Mouse (Mus musculus) lung, embryonic 16.5 days (tissue): Measurements from ENCODE around the gene Ankrd11. TPM values are rescaled to one million over a fixed set of nuclear protein-coding genes. Genes with fewer than 3 reads are reported as not detected.

Experiments used
- ATAC-seq: fragments of 200-750 bp; cut with Nextera tagmentation; 2 replicates; pipeline ENCODE4 v1.8.0; 2017; ENCODE audit warnings: low read depth, mild to moderate bottlenecking, moderate library complexity
- H3K27ac ChIP-seq: fragments of 300-500 bp; sonication (generic); 2 replicates; pipeline ENCODE4 v1.5.1; 2014; ENCODE audit warnings: mild to moderate bottlenecking, control low read depth, low read length
- H3K27me3 ChIP-seq: fragments of 300-500 bp; sonication (generic); 2 replicates; pipeline ENCODE4 v1.6.1; 2014; ENCODE audit warnings: low read depth, low read length, mixed read lengths; ENCODE audit not compliant: control insufficient read depth, insufficient read depth
- H3K36me3 ChIP-seq: fragments of 300-500 bp; sonication (generic); 2 replicates; pipeline ENCODE4 v1.6.1; 2014; ENCODE audit warnings: low read length; ENCODE audit not compliant: control insufficient read depth, insufficient read depth
- H3K4me1 ChIP-seq: fragments of 300-500 bp; sonication (generic); replicated peaks from 2 replicates; pipeline ENCODE4 v1.6.1; 2014; ENCODE audit warnings: low read length, mixed read lengths; ENCODE audit not compliant: control insufficient read depth, insufficient read depth
- H3K4me2 ChIP-seq: fragments of 300-500 bp; sonication (generic); 2 replicates; pipeline ENCODE4 v1.6.1; 2014; ENCODE audit warnings: low read depth, low read length, control low read depth
- H3K4me3 ChIP-seq: fragments of 300-500 bp; sonication (generic); 2 replicates; pipeline ENCODE4 v1.5.1; 2014; ENCODE audit warnings: mild to moderate bottlenecking, low read length, control low read depth
- H3K9ac ChIP-seq: fragments of 300-500 bp; sonication (generic); 2 replicates; pipeline ENCODE4 v1.6.1; 2014; ENCODE audit warnings: low read length, control low read depth
- H3K9me3 ChIP-seq: fragments of 300-500 bp; sonication (generic); 2 replicates; pipeline ENCODE4 v1.6.1; 2016; ENCODE audit warnings: low read length; ENCODE audit not compliant: control insufficient read depth
- whole genome bisulfite sequencing: fragments of 180-500 bp; shearing (Covaris S2); extraction: QIAGEN DNeasy Blood & Tissue Kit; methylation state at CpG from one replicate; pipeline ENCODE4 v1.1.7; 2014; 5-methylcytosine and 5-hydroxymethylcytosine counted together
- polyA plus RNA-seq: library from polyadenylated mRNA; unstranded; fragments of >200 nt; fragmentation: Nextera tagmentation; extraction: Ambion mirVana; gene quantifications from 2 replicates; pipeline ENCODE4 v1.2.1, GENCODE M21; 2015

The Ankrd11 gene
- polyA plus RNA-seq, 1 experiment from 2014 or later, result 23.9 TPM

- Histone ChIP-seq H3K27me3 (no peaks in the 10 kb centered on the region), H3K4me2 (no peak overlapping the region), H3K36me3 (peaks cover 2% of the 10 kb centered on the region; the same call in 1 of the 2 replicates), H3K9me3 (no peaks in the 10 kb centered on the region), H3K9ac (no peak overlapping the region), H3K4me1 (peaks cover 14% of the 10 kb centered on the region), H3K27ac (no peak overlapping the region), H3K4me3 (no peak overlapping the region)
- no peak for ATAC-seq
- WGBS, result 69% methylated on average over 3 of the region's 3 CpGs
Observed at GRCm38 (mm10) chr8:122966638-122967037, 75.4 kb downstream of the Ankrd11 start.

GRCm38 (mm10) chr8:122962046-122962445 lies 80.0 kb downstream of the Ankrd11 start:
- WGBS, result 39% methylated on average over 5 of the region's 5 CpGs
- Histone ChIP-seq H3K4me1 (peaks cover 24% of the 10 kb centered on the region), H3K36me3 (no peaks in the 10 kb centered on the region), H3K4me2 (no peak overlapping the region), H3K9ac (no peak overlapping the region), H3K9me3 (no peaks in the 10 kb centered on the region), H3K4me3 (no peak overlapping the region), H3K27me3 (no peaks in the 10 kb centered on the region), H3K27ac (no peak overlapping the region)
- no peak for ATAC-seq

GRCm38 (mm10) chr8:122961458-122961857 lies 80.6 kb downstream of the Ankrd11 start:
- no peak overlapping the region for H3K9ac ChIP-seq
- H3K9me3 ChIP-seq, result no peaks in the 10 kb centered on the region
- 0 out of 2 replicates have a peak overlapping the region, but pooled peaks have one; percentile 2 for H3K4me2 ChIP-seq
- ATAC-seq, result peak; percentile 51
- H3K4me3 ChIP-seq, result no peak overlapping the region
- H3K36me3 ChIP-seq, result no peaks in the 10 kb centered on the region
- WGBS, result 24% methylated on average over 2 of the region's 2 CpGs
- H3K27ac ChIP-seq, result no peak overlapping the region
- peaks cover 24% of the 10 kb centered on the region for H3K4me1 ChIP-seq
- no peaks in the 10 kb centered on the region for H3K27me3 ChIP-seq

GRCm38 (mm10) chr8:122960932-122961331 lies 81.1 kb downstream of the Ankrd11 start:
- WGBS, result 17% methylated on average over 1 of the region's 1 CpGs
- Histone ChIP-seq H3K36me3 (no peaks in the 10 kb centered on the region), H3K4me3 (no peak overlapping the region), H3K9ac (no peak overlapping the region), H3K27me3 (no peaks in the 10 kb centered on the region), H3K27ac (no peak overlapping the region), H3K4me2 (0 out of 2 replicates have a peak overlapping the region, but pooled peaks have one; percentile 2), H3K4me1 (peaks cover 24% of the 10 kb centered on the region), H3K9me3 (no peaks in the 10 kb centered on the region)
- peak; percentile 20; the same call in 1 of the 2 replicates for ATAC-seq

GRCm38 (mm10) chr8:122960323-122960722 lies 81.8 kb downstream of the Ankrd11 start:
- Histone ChIP-seq H3K4me3 (no peak overlapping the region), H3K36me3 (no peaks in the 10 kb centered on the region), H3K4me1 (peaks cover 24% of the 10 kb centered on the region), H3K9me3 (no peaks in the 10 kb centered on the region), H3K9ac (no peak overlapping the region), H3K4me2 (no peak overlapping the region), H3K27me3 (no peaks in the 10 kb centered on the region), H3K27ac (no peak overlapping the region)
- ATAC-seq, result no peak
- 69% methylated on average over 5 of the region's 5 CpGs for WGBS

- no peak overlapping the region for H3K9ac ChIP-seq
- no peak overlapping the region for H3K4me2 ChIP-seq
- no peaks in the 10 kb centered on the region for H3K36me3 ChIP-seq
- no peaks in the 10 kb centered on the region for H3K9me3 ChIP-seq
- H3K27me3 ChIP-seq, result no peaks in the 10 kb centered on the region
- peaks cover 4% of the 10 kb centered on the region for H3K4me1 ChIP-seq
- ATAC-seq, result no peak
- no peak overlapping the region for H3K4me3 ChIP-seq
- WGBS, result 81% methylated on average over 3 of the region's 3 CpGs
- no peak overlapping the region for H3K27ac ChIP-seq
Observed at GRCm38 (mm10) chr8:122955997-122956396, 86.1 kb downstream of the Ankrd11 start.

- Histone ChIP-seq H3K4me1 (peaks cover 2% of the 10 kb centered on the region; the same call in 1 of the 2 replicates), H3K27me3 (no peaks in the 10 kb centered on the region), H3K4me2 (no peak overlapping the region), H3K9me3 (no peaks in the 10 kb centered on the region), H3K27ac (no peak overlapping the region), H3K4me3 (no peak overlapping the region), H3K36me3 (no peaks in the 10 kb centered on the region), H3K9ac (no peak overlapping the region)
- no peak for ATAC-seq
Observed at GRCm38 (mm10) chr8:122955195-122955594, 86.9 kb downstream of the Ankrd11 start.

GRCm38 (mm10) chr8:122954090-122954799 lies 87.8 kb downstream of the Ankrd11 start:
- H3K4me3 ChIP-seq, result no peak overlapping the region
- H3K4me1 ChIP-seq, result peaks cover 9% of the 10 kb centered on the region
- 76% methylated on average over 3 of the region's 3 CpGs for WGBS
- H3K27ac ChIP-seq, result no peak overlapping the region
- no peaks in the 10 kb centered on the region for H3K9me3 ChIP-seq
- ATAC-seq, result no peak
- H3K36me3 ChIP-seq, result no peaks in the 10 kb centered on the region
- H3K9ac ChIP-seq, result no peak overlapping the region
- no peaks in the 10 kb centered on the region for H3K27me3 ChIP-seq
- no peak overlapping the region for H3K4me2 ChIP-seq

GRCm38 (mm10) chr8:122953028-122953427 lies 89.0 kb downstream of the Ankrd11 start:
- no peak for ATAC-seq
- peaks cover 13% of the 10 kb centered on the region for H3K4me1 ChIP-seq

More at GRCm38 (mm10) chr8:122953028-122953427, 89.0 kb downstream of the Ankrd11 start:
- no peak overlapping the region for H3K4me2 ChIP-seq
- no peaks in the 10 kb centered on the region for H3K36me3 ChIP-seq
- no peak overlapping the region for H3K4me3 ChIP-seq
- WGBS, result 80% methylated on average over 6 of the region's 6 CpGs
- H3K27ac ChIP-seq, result no peak overlapping the region
- H3K27me3 ChIP-seq, result no peaks in the 10 kb centered on the region
- H3K9me3 ChIP-seq, result no peaks in the 10 kb centered on the region
- H3K9ac ChIP-seq, result no peak overlapping the region
